Mouse (Mus musculus) cortical plate, adult 2 months (tissue): Measurements from ENCODE around the gene Vmn1r163.
"Not testable (repeated sequence)": the region's sequence is repeated elsewhere in the genome, so short reads cannot be mapped to it uniquely, and the experiment has no call there.

Experiments used
- CTCF ChIP-seq: fragments of 200-500 bp; IDR thresholded peaks from 2 replicates; pipeline ENCODE4 v1.5.1; 2011; ENCODE audit warnings: mild to moderate bottlenecking, control low read depth, low read length; ENCODE audit not compliant: insufficient read depth; ENCODE audit errors: extremely low read depth
- POLR2A ChIP-seq: fragments of 200-500 bp; IDR thresholded peaks from 2 replicates; pipeline ENCODE4 v1.6.1; 2011; ENCODE audit warnings: mild to moderate bottlenecking, low read length, control low read depth; ENCODE audit not compliant: insufficient read depth; ENCODE audit errors: extremely low read depth

DNA sequence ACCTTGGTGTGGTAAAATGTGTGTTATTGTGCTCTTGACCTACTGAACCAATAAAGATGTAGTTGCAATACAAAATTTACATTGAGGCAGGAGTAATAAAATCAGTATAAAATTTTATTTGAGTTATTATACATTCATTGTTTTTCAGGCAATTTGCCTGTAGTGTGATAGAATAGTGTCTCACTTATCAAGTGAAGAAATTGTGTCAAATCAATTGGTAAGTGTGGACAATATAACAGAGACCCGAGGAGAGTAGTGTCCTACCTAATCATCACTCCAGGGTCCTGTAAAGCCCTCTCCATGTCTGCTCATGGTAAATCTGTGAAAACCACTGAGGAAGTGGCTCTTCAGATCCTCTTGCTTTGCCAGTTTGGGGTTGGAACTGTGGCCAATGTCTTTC, at the start of gene Vmn1r163:
- TF ChIP-seq CTCF, POLR2A: not testable (repeated sequence)
